Mouse (Mus musculus): ENCODE data around the gene Stap2. TPM values are rescaled to one million over a fixed set of nuclear protein-coding genes. Genes with fewer than 3 reads are reported as not detected.

Stap2 gene
- polyA plus RNA-seq, 1 experiment: 0.46 TPM

DNA sequence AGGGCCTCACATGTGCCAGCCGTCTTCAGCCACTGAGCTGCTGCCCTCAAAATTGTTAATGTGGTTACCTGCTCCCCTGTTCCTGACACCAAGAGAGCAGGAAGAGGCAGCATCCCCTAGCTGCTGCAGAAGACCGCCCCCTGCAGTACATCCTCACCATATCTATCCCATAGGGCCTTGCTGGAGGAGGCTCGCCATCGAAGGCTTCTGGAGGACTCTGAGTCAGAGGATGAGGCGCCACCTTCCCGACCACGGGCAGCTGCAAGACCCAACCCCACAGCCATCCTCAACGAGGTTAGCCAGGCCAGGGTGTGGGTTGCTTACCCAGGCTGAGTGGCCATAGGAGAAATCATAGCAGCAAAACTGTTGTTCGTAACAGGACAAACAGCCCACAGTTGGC lies 40.4 kb downstream of the Stap2 start:
- peaks cover 2% of the 10 kb centered on the region for H3K27me3 ChIP-seq (ENCODE audit: control insufficient read depth, insufficient read depth, insufficient read length)
- H3K36me3 ChIP-seq (ENCODE audit: control insufficient read depth, insufficient read depth): peaks cover 10% of the 10 kb centered on the region
- peaks cover 3% of the 10 kb centered on the region for H3K79me2 ChIP-seq (ENCODE audit: control insufficient read depth, insufficient read depth)
- no peak overlapping the region for H3ac ChIP-seq (ENCODE audit: control insufficient read depth, insufficient read length)
- TF ChIP-seq MYOG (IDR thresholded peaks at IDR 0.05; ENCODE audit: control insufficient read depth in 1 of 3, insufficient read depth in 1 of 3, insufficient read length in 2 of 3, low read depth in 2 of 3): no peak
- TF ChIP-seq POLR2AphosphoS2 (IDR thresholded peaks at IDR 0.05; ENCODE audit: insufficient read length, low read depth): no peak
- TF ChIP-seq MYOD1 (IDR thresholded peaks at IDR 0.05; ENCODE audit: control insufficient read depth in 1 of 3, insufficient read length in 2 of 3, low read depth in 2 of 3): no peak
- TF ChIP-seq SRF (IDR thresholded peaks at IDR 0.05; ENCODE audit: control insufficient read depth, insufficient read length, low read depth): no peak
- TF ChIP-seq USF1 (IDR thresholded peaks at IDR 0.05; ENCODE audit: low read depth): no peak
- no peak for TF ChIP-seq MAX (IDR thresholded peaks at IDR 0.05; ENCODE audit: low read depth)
- TF ChIP-seq TCF3 (IDR thresholded peaks at IDR 0.05; ENCODE audit: insufficient read length, low read depth): no peak
- TF ChIP-seq E2F4 (IDR thresholded peaks at IDR 0.05; ENCODE audit: insufficient read depth): no peak
- TF ChIP-seq POLR2A (IDR thresholded peaks at IDR 0.05; ENCODE audit: insufficient read length, low read depth): no peak
- no peak for TF ChIP-seq REST (IDR thresholded peaks at IDR 0.05; ENCODE audit: insufficient read depth, insufficient read length)
- no peak for TF ChIP-seq CEBPB (IDR thresholded peaks at IDR 0.05; ENCODE audit: insufficient read depth, poor library complexity, severe bottlenecking)
- TF ChIP-seq TCF12 (IDR thresholded peaks at IDR 0.05; ENCODE audit: insufficient read depth, poor library complexity, severe bottlenecking): no peak
- no peak overlapping the region for H3K4me2 ChIP-seq (ENCODE audit: low read depth)
- no peak overlapping the region for H3K4me3 ChIP-seq

DNA sequence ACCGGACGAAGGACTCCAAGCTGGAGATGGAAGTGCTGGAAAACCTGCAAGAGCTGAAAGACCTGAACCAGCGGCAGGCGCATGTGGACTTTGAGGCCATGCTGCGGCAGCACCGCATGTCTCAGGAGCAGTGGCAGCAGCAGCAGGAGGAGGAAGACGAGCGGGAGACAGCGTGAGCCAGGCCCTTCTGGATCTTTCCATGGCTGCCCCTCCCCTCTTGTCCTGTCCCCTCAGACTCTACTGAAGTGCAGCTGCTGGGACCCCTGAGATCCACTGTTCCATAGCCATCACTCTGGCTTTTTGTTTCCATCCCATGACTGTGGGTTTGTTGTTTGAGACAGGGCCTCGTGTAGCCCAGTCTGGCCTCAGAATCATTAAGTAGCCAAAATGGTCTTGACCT lies 40.9 kb downstream of the Stap2 start:
- no peaks in the 10 kb centered on the region for H3K27me3 ChIP-seq (ENCODE audit: control insufficient read depth, insufficient read depth, insufficient read length)
- H3K4me3 ChIP-seq: no peak overlapping the region
- no peak overlapping the region for H3K4me2 ChIP-seq (ENCODE audit: low read depth)
- no peak for TF ChIP-seq TCF3 (IDR thresholded peaks at IDR 0.05; ENCODE audit: insufficient read length, low read depth)
- TF ChIP-seq REST (IDR thresholded peaks at IDR 0.05; ENCODE audit: insufficient read depth, insufficient read length): no peak
- TF ChIP-seq SRF (IDR thresholded peaks at IDR 0.05; ENCODE audit: control insufficient read depth, insufficient read length, low read depth): no peak
- no peak for TF ChIP-seq TCF12 (IDR thresholded peaks at IDR 0.05; ENCODE audit: insufficient read depth, poor library complexity, severe bottlenecking)
- no peak for TF ChIP-seq POLR2A (IDR thresholded peaks at IDR 0.05; ENCODE audit: insufficient read length, low read depth)
- TF ChIP-seq MAX (IDR thresholded peaks at IDR 0.05; ENCODE audit: low read depth): no peak
- TF ChIP-seq MYOG (IDR thresholded peaks at IDR 0.05; ENCODE audit: control insufficient read depth in 1 of 3, insufficient read depth in 1 of 3, insufficient read length in 2 of 3, low read depth in 2 of 3): no peak
- TF ChIP-seq POLR2AphosphoS2 (IDR thresholded peaks at IDR 0.05; ENCODE audit: insufficient read length, low read depth): no peak
- no peak for TF ChIP-seq E2F4 (IDR thresholded peaks at IDR 0.05; ENCODE audit: insufficient read depth)
- no peak for TF ChIP-seq USF1 (IDR thresholded peaks at IDR 0.05; ENCODE audit: low read depth)
- TF ChIP-seq MYOD1 (IDR thresholded peaks at IDR 0.05; ENCODE audit: control insufficient read depth in 1 of 3, insufficient read length in 2 of 3, low read depth in 2 of 3): no peak
- no peak for TF ChIP-seq CEBPB (IDR thresholded peaks at IDR 0.05; ENCODE audit: insufficient read depth, poor library complexity, severe bottlenecking)
- H3ac ChIP-seq (ENCODE audit: control insufficient read depth, insufficient read length): no peak overlapping the region
- H3K79me2 ChIP-seq (ENCODE audit: control insufficient read depth, insufficient read depth): peaks cover 7% of the 10 kb centered on the region
- peaks cover 10% of the 10 kb centered on the region for H3K36me3 ChIP-seq (ENCODE audit: control insufficient read depth, insufficient read depth)

GRCm38 (mm10) chr17:55963171-55963570 lies 42.2 kb downstream of the Stap2 start:
- H3K4me2 ChIP-seq (ENCODE audit: low read depth): no peak overlapping the region

DNA sequence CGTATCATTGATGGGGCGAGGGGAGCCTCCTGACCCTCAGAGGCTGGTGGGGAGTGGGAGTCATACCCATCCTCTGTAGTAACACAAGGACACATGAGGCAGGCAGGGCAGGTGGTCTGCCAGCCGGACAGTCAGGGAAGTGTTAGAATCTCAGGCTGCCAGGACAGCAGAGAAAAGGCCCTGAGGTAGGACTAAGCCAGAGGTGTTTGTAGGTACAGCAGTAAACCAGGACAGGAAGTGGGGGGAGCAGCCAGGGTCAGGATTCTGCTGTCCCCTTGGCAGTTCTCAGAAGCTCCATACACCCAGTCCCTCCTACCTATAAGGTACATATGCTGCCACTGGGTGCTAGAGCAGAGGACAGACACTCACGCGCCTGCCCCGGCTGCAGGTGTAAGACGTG lies 43.8 kb downstream of the Stap2 start:
- no peak overlapping the region for H3ac ChIP-seq (ENCODE audit: control insufficient read depth, insufficient read length)
- no peak overlapping the region for H3K4me3 ChIP-seq
- peaks cover 5% of the 10 kb centered on the region for H3K36me3 ChIP-seq (ENCODE audit: control insufficient read depth, insufficient read depth)
- TF ChIP-seq CEBPB (IDR thresholded peaks at IDR 0.05; ENCODE audit: insufficient read depth, poor library complexity, severe bottlenecking): no peak
- TF ChIP-seq MYOG (IDR thresholded peaks at IDR 0.05; ENCODE audit: control insufficient read depth in 1 of 3, insufficient read depth in 1 of 3, insufficient read length in 2 of 3, low read depth in 2 of 3): no peak
- no peak for TF ChIP-seq TCF12 (IDR thresholded peaks at IDR 0.05; ENCODE audit: insufficient read depth, poor library complexity, severe bottlenecking)
- TF ChIP-seq USF1 (IDR thresholded peaks at IDR 0.05; ENCODE audit: low read depth): no peak
- TF ChIP-seq SRF (IDR thresholded peaks at IDR 0.05; ENCODE audit: control insufficient read depth, insufficient read length, low read depth): no peak
- no peak for TF ChIP-seq E2F4 (IDR thresholded peaks at IDR 0.05; ENCODE audit: insufficient read depth)
- H3K27me3 ChIP-seq (ENCODE audit: control insufficient read depth, insufficient read depth, insufficient read length): no peaks in the 10 kb centered on the region
- H3K4me2 ChIP-seq (ENCODE audit: low read depth): no peak overlapping the region
- peaks cover 7% of the 10 kb centered on the region for H3K79me2 ChIP-seq (ENCODE audit: control insufficient read depth, insufficient read depth)

More at GRCm38 (mm10) chr17:55963171-55963570, 42.2 kb downstream of the Stap2 start:
- peaks cover 10% of the 10 kb centered on the region for H3K36me3 ChIP-seq (ENCODE audit: control insufficient read depth, insufficient read depth)
- TF ChIP-seq POLR2A (IDR thresholded peaks at IDR 0.05; ENCODE audit: insufficient read length, low read depth) (no peak), TCF12 (IDR thresholded peaks at IDR 0.05; ENCODE audit: insufficient read depth, poor library complexity, severe bottlenecking) (no peak), REST (IDR thresholded peaks at IDR 0.05; ENCODE audit: insufficient read depth, insufficient read length) (no peak), SRF (IDR thresholded peaks at IDR 0.05; ENCODE audit: control insufficient read depth, insufficient read length, low read depth) (no peak), E2F4 (IDR thresholded peaks at IDR 0.05; ENCODE audit: insufficient read depth) (no peak), USF1 (IDR thresholded peaks at IDR 0.05; ENCODE audit: low read depth) (no peak), POLR2AphosphoS2 (IDR thresholded peaks at IDR 0.05; ENCODE audit: insufficient read length, low read depth) (no peak), CEBPB (IDR thresholded peaks at IDR 0.05; ENCODE audit: insufficient read depth, poor library complexity, severe bottlenecking) (no peak), MAX (IDR thresholded peaks at IDR 0.05; ENCODE audit: low read depth) (no peak), MYOG (IDR thresholded peaks at IDR 0.05; ENCODE audit: control insufficient read depth in 1 of 3, insufficient read depth in 1 of 3, insufficient read length in 2 of 3, low read depth in 2 of 3) (no peak), TCF3 (IDR thresholded peaks at IDR 0.05; ENCODE audit: insufficient read length, low read depth) (no peak), MYOD1 (IDR thresholded peaks at IDR 0.05; ENCODE audit: control insufficient read depth in 1 of 3, insufficient read length in 2 of 3, low read depth in 2 of 3) (no peak)
- no peaks in the 10 kb centered on the region for H3K27me3 ChIP-seq (ENCODE audit: control insufficient read depth, insufficient read depth, insufficient read length)
- H3K4me3 ChIP-seq: no peak overlapping the region
- H3ac ChIP-seq (ENCODE audit: control insufficient read depth, insufficient read length): no peak overlapping the region
- peaks cover 7% of the 10 kb centered on the region for H3K79me2 ChIP-seq (ENCODE audit: control insufficient read depth, insufficient read depth)
